Mouse (Mus musculus) intestine, embryonic 14.5 days (tissue): ENCODE measurements at regions not wholly inside any gene's neighbourhood (a gene's known extent, or its start where the extent isn't known, plus 50 kb on each side); places are given as distances from the start of the nearest gene placed in this dataset.

Experiments
- ATAC-seq: fragments of 200-750 bp; cut with Nextera tagmentation; replicated peaks from 2 replicates; pipeline ENCODE4 v1.8.0; 2017; ENCODE audit warnings: low read depth, moderate number of reproducible peaks, moderate TSS enrichment, moderate library complexity; ENCODE audit not compliant: low FRiP score, low TSS enrichment
- DNase-seq: peaks from one replicate; pipeline ENCODE4 v3.0.0-alpha.2; 2018; ENCODE audit warnings: low spot score
- H3K27ac ChIP-seq: fragments of 300-500 bp; sonication (generic); 2 replicates; pipeline ENCODE4 v1.5.1; 2014; ENCODE audit warnings: low read depth, mild to moderate bottlenecking, control low read depth
- H3K27me3 ChIP-seq: fragments of 300-500 bp; sonication (generic); replicated peaks from 2 replicates; pipeline ENCODE4 v1.6.1; 2014; ENCODE audit warnings: low read length, control low read depth; ENCODE audit not compliant: control insufficient read depth, insufficient read depth
- H3K36me3 ChIP-seq: fragments of 300-500 bp; sonication (generic); 2 replicates; pipeline ENCODE4 v1.6.1; 2014; ENCODE audit warnings: low read length, control low read depth; ENCODE audit not compliant: control insufficient read depth, insufficient read depth
- H3K4me1 ChIP-seq: fragments of 300-500 bp; sonication (generic); replicated peaks from 2 replicates; pipeline ENCODE4 v1.6.1; 2014; ENCODE audit warnings: low read length, control low read depth, mixed read lengths; ENCODE audit not compliant: control insufficient read depth, insufficient read depth
- H3K4me2 ChIP-seq: fragments of 300-500 bp; sonication (generic); 2 replicates; pipeline ENCODE4 v1.6.1; 2014; ENCODE audit warnings: low read length
- H3K4me3 ChIP-seq: fragments of 300-500 bp; sonication (generic); 2 replicates; pipeline ENCODE4 v1.5.1; 2014; ENCODE audit warnings: low read depth, low read length, control low read depth, mixed read lengths
- H3K9ac ChIP-seq: fragments of 300-500 bp; sonication (generic); 2 replicates; pipeline ENCODE4 v1.6.1; 2014; ENCODE audit warnings: mild to moderate bottlenecking, low read length
- H3K9me3 ChIP-seq: fragments of 300-500 bp; sonication (generic); 2 replicates; pipeline ENCODE4 v1.6.1; 2016; ENCODE audit warnings: low read length, control low read depth; ENCODE audit not compliant: control insufficient read depth
- WGBS: fragments of 180-500 bp; shearing (Covaris S2); extraction: QIAGEN DNeasy Blood & Tissue Kit; methylation state at CpG from one replicate; pipeline ENCODE4 v1.1.7; 2014; 5-methylcytosine and 5-hydroxymethylcytosine counted together

- DNase-seq (no peak), ATAC-seq (no peak)
- WGBS: 75% methylated on average over 6 of the region's 6 CpGs
- H3K9ac ChIP-seq: no peak overlapping the region
- H3K9me3 ChIP-seq: no peaks in the 10 kb centered on the region
- no peak overlapping the region for H3K27ac ChIP-seq
- no peaks in the 10 kb centered on the region for H3K27me3 ChIP-seq
- H3K4me2 ChIP-seq: no peak overlapping the region
- H3K4me3 ChIP-seq: no peak overlapping the region
- no peaks in the 10 kb centered on the region for H3K4me1 ChIP-seq
- H3K36me3 ChIP-seq: no peaks in the 10 kb centered on the region
Observed at GRCm38 (mm10) chr7:88928245-88928795, 475.7 kb downstream of the Tmem135 start.
